Mouse (Mus musculus): ENCODE measurements at regions not wholly inside any gene's neighbourhood (a gene's known extent, or its start where the extent isn't known, plus 50 kb on each side); places are given as distances from the start of the nearest gene placed in this dataset.
"Not testable (repeated sequence)": the region's sequence is repeated elsewhere in the genome, so short reads cannot be mapped to it uniquely, and the experiment has no call there.

DNA sequence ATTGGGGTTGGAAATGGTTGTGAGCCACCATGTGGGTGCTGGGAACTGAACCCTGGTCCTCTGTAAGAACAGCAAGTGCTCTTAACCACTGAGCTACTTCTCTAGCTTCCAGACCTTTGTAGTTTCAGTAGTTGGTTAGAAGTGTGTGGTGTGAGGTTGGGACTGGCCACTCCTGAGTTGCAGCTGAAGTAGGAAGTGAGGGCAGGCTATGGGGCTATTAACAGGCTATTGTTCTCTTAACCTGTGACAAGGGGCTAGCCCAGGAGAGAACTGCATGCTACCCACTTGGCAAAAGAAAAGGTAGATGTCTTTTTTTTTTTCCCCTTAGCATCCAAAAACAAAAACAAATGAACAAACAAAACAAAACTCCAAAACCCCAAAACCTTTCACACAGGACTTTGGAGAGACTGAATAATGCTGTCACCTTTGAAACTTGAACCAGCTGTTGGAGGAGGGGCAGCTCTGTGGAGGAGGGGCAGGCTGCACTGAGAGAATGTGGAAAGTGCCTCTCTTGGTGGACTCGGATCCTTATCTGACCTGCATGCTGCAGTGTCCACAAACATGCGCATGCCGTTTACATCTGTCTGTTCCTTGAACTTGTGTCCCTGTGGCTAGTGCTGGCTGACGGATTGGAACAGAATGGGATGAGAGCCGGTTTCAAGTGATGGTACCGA lies 149.3 kb upstream of the Unc93a2 start:
- DNase-seq = no peak

DNA sequence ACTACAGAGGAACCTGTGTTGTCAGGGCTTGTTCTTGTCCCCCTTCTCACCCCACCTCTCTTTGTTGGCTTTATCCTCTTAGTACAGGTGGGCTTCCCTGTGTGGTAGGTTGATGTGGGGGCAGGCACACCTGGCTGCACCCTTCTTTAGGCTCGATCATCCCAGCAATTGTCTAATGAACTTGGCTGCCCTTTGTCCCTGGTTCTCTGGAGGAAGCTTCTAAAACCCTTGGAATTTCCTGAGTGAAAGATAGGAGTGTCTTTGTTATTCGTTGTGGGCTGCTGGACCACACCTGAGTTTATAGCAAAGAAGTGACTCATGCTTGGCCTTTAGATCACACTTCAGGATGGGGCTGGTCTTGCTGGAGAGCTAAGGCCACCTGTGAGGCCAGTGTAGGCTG lies 148.3 kb upstream of the Unc93a2 start:
- DNase-seq = no peak

GRCm38 (mm10) chr17:7532618-7533017 lies 147.4 kb upstream of the Unc93a2 start:
- no peak for DNase-seq

GRCm38 (mm10) chr17:7529304-7529703 lies 144.0 kb upstream of the Unc93a2 start:
- DNase-seq = no peak

GRCm38 (mm10) chr17:7527681-7528080 lies 142.4 kb upstream of the Unc93a2 start:
- no peak for DNase-seq

GRCm38 (mm10) chr17:7524497-7524896 lies 139.2 kb upstream of the Unc93a2 start:
- DNase-seq = not testable (repeated sequence)

DNA sequence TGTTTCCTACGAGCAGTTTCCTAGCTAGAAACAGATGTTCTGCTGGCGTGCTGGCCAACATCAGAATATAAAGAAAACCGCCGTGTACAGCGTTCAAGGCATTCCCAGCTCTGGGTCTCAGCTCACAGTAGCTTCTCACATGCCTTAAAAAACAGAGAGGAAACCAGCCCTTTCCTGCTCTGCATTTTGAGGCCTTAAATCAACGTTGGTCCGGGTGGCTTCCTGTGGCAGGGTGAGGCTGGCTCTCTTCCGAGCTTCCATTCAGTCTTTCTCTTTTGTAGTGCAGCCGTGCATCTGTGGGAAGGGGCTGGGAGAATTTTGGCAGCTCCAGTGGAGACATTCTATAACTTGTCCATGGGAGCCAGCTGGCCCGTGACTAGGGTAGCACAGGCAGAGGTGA lies 135.9 kb upstream of the Unc93a2 start:
- peak; percentile 18 for DNase-seq

Data from embryo, embryonic 11 days (tissue).